Mouse (Mus musculus): ENCODE results near the gene Olfr773.
"Not testable (repeated sequence)": the region's sequence is repeated elsewhere in the genome, so short reads cannot be mapped to it uniquely, and the experiment has no call there.

Gene Olfr773

GRCm38 (mm10) chr10:129187319-129187718 is at the start of gene Olfr773:
Olfr773 (minus strand) TSS chr10:129187419.
- not testable (repeated sequence) for DNase-seq

- no peak for DNase-seq
Measured at GRCm38 (mm10) chr10:129235904-129236303, 48.7 kb upstream of the Olfr773 start, which contains the start of gene Olfr774. Olfr774 (plus strand) TSS chr10:129236204.

- no peak for DNase-seq
Measured at GRCm38 (mm10) chr10:129230737-129231136, 43.5 kb upstream of the Olfr773 start.

GRCm38 (mm10) chr10:129177821-129178220 is 9.4 kb downstream of the Olfr773 start, which contains the start of gene Olfr772:
Olfr772 (minus strand) TSS chr10:129177921.
- not testable (repeated sequence) for DNase-seq

GRCm38 (mm10) chr10:129164651-129165050 is 22.6 kb downstream of the Olfr773 start, which contains the start of gene Olfr771:
Olfr771 (minus strand) TSS chr10:129164751.
- no peak for DNase-seq

- DNase-seq = no peak
Measured at GRCm38 (mm10) chr10:129138898-129139297, 48.3 kb downstream of the Olfr773 start, which contains the start of gene Olfr770. Olfr770 (minus strand) TSS chr10:129138998.

All from kidney, adult 9 months (tissue).